Mouse (Mus musculus): Measurements from ENCODE around the gene Ptgfrn. TPM values are rescaled to one million over a fixed set of nuclear protein-coding genes. Genes with fewer than 3 reads are reported as not detected.

Gene Ptgfrn
- polyA plus RNA-seq, 1 experiment = 4.5 TPM

DNA sequence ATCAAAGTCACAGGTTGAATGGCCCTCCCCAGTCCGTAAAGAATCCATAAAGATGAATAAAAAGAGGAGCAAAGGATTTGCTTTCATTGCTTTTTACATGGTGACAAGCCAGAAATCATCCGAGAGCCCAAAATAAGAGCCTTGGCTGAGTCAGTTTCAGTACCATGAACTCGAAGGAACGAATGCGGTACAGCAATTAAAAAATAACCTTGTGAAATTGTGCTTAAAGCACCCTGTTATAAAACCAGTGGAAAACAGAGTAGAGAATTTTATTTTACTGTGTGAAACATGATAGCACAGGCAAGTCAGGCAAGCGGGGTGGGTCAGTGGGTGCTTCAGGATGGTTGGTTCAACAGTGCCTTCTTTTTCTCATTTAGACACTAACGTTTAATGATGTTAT is 33.4 kb upstream of the Ptgfrn start:
- no peak overlapping the region for H3K4me3 ChIP-seq (replicated peaks; ENCODE audit: insufficient read depth, low read depth, low read length)
- H3K27me3 ChIP-seq (ENCODE audit: control insufficient read depth, insufficient read depth, low read length) = no peaks in the 10 kb centered on the region; the same call in 1 of the 2 replicates
- H3K27ac ChIP-seq (ENCODE audit: insufficient read depth, low read length) = no peak overlapping the region
- no peaks in the 10 kb centered on the region; the same call in 1 of the 2 replicates for H3K4me1 ChIP-seq (ENCODE audit: control insufficient read depth, insufficient read depth, low read length)
- TF ChIP-seq CTCF (IDR thresholded peaks at IDR 0.05; ENCODE audit: borderline replicate concordance, insufficient read depth, low read depth, low read length) = no peak
- TF ChIP-seq POLR2A (IDR thresholded peaks at IDR 0.05; ENCODE audit: borderline replicate concordance, insufficient read depth, low read length) = no peak
- WGBS = 96% methylated on average over 7 of the region's 7 CpGs
- no peak for DNase-seq

- Histone ChIP-seq H3K27ac (ENCODE audit: insufficient read depth, low read length) (no peak overlapping the region), H3K27me3 (ENCODE audit: control insufficient read depth, insufficient read depth, low read length) (no peaks in the 10 kb centered on the region; the same call in 1 of the 2 replicates), H3K4me1 (ENCODE audit: control insufficient read depth, insufficient read depth, low read length) (no peaks in the 10 kb centered on the region; the same call in 1 of the 2 replicates), H3K4me3 (replicated peaks; ENCODE audit: insufficient read depth, low read depth, low read length) (no peak overlapping the region)
- TF ChIP-seq POLR2A (IDR thresholded peaks at IDR 0.05; ENCODE audit: borderline replicate concordance, insufficient read depth, low read length) = no peak
- TF ChIP-seq CTCF (IDR thresholded peaks at IDR 0.05; ENCODE audit: borderline replicate concordance, insufficient read depth, low read depth, low read length) = no peak
- WGBS = 41% methylated on average over 8 of the region's 8 CpGs
- peak in 1 of 2 experiments; percentile 13 for DNase-seq
Observed at GRCm38 (mm10) chr3:101141864-101142263, 31.8 kb upstream of the Ptgfrn start.

- no peak overlapping the region for H3K27ac ChIP-seq (ENCODE audit: insufficient read depth, low read length)
- H3K27me3 ChIP-seq (ENCODE audit: control insufficient read depth, insufficient read depth, low read length) = no peaks in the 10 kb centered on the region; the same call in 1 of the 2 replicates
- no peak overlapping the region for H3K4me3 ChIP-seq (replicated peaks; ENCODE audit: insufficient read depth, low read depth, low read length)
- no peak for TF ChIP-seq POLR2A (IDR thresholded peaks at IDR 0.05; ENCODE audit: borderline replicate concordance, insufficient read depth, low read length)
- no peak for TF ChIP-seq CTCF (IDR thresholded peaks at IDR 0.05; ENCODE audit: borderline replicate concordance, insufficient read depth, low read depth, low read length)
- WGBS = 90% methylated on average over 7 of the region's 7 CpGs
- no peaks in the 10 kb centered on the region for H3K4me1 ChIP-seq (ENCODE audit: control insufficient read depth, insufficient read depth, low read length)
- DNase-seq = no peak
Observed at GRCm38 (mm10) chr3:101139958-101140357, 29.9 kb upstream of the Ptgfrn start.

GRCm38 (mm10) chr3:101136483-101136882 is 26.4 kb upstream of the Ptgfrn start:
- H3K27ac ChIP-seq (ENCODE audit: insufficient read depth, low read length) = no peak overlapping the region
- no peaks in the 10 kb centered on the region; the same call in 1 of the 2 replicates for H3K27me3 ChIP-seq (ENCODE audit: control insufficient read depth, insufficient read depth, low read length)
- H3K4me3 ChIP-seq (replicated peaks; ENCODE audit: insufficient read depth, low read depth, low read length) = no peak overlapping the region
- no peak for TF ChIP-seq CTCF (IDR thresholded peaks at IDR 0.05; ENCODE audit: borderline replicate concordance, insufficient read depth, low read depth, low read length)
- TF ChIP-seq POLR2A (IDR thresholded peaks at IDR 0.05; ENCODE audit: borderline replicate concordance, insufficient read depth, low read length) = no peak
- DNase-seq = no peak
- no peaks in the 10 kb centered on the region for H3K4me1 ChIP-seq (ENCODE audit: control insufficient read depth, insufficient read depth, low read length)
- 34% methylated on average over 11 of the region's 11 CpGs for WGBS

- no peak for DNase-seq
- no peak for TF ChIP-seq POLR2A (IDR thresholded peaks at IDR 0.05; ENCODE audit: borderline replicate concordance, insufficient read depth, low read length)
- TF ChIP-seq CTCF (IDR thresholded peaks at IDR 0.05; ENCODE audit: borderline replicate concordance, insufficient read depth, low read depth, low read length) = no peak
- H3K4me1 ChIP-seq (ENCODE audit: control insufficient read depth, insufficient read depth, low read length) = no peaks in the 10 kb centered on the region
- no peak overlapping the region for H3K27ac ChIP-seq (ENCODE audit: insufficient read depth, low read length)
- no peak overlapping the region for H3K4me3 ChIP-seq (replicated peaks; ENCODE audit: insufficient read depth, low read depth, low read length)
- no peaks in the 10 kb centered on the region; the same call in 1 of the 2 replicates for H3K27me3 ChIP-seq (ENCODE audit: control insufficient read depth, insufficient read depth, low read length)
- 98% methylated on average over 9 of the region's 9 CpGs for WGBS
Observed at GRCm38 (mm10) chr3:101134861-101135260, 24.8 kb upstream of the Ptgfrn start.

- 94% methylated on average over 6 of the region's 6 CpGs for WGBS
- H3K27me3 ChIP-seq (ENCODE audit: control insufficient read depth, insufficient read depth, low read length) = no peaks in the 10 kb centered on the region; the same call in 1 of the 2 replicates
- H3K27ac ChIP-seq (ENCODE audit: insufficient read depth, low read length) = no peak overlapping the region
- H3K4me3 ChIP-seq (replicated peaks; ENCODE audit: insufficient read depth, low read depth, low read length) = no peak overlapping the region
- TF ChIP-seq CTCF (IDR thresholded peaks at IDR 0.05; ENCODE audit: borderline replicate concordance, insufficient read depth, low read depth, low read length) (no peak), POLR2A (IDR thresholded peaks at IDR 0.05; ENCODE audit: borderline replicate concordance, insufficient read depth, low read length) (no peak)
- no peak for DNase-seq
- H3K4me1 ChIP-seq (ENCODE audit: control insufficient read depth, insufficient read depth, low read length) = no peaks in the 10 kb centered on the region
Observed at GRCm38 (mm10) chr3:101132981-101133380, 22.9 kb upstream of the Ptgfrn start.

GRCm38 (mm10) chr3:101131772-101132171 is 21.7 kb upstream of the Ptgfrn start:
- H3K4me1 ChIP-seq (ENCODE audit: control insufficient read depth, insufficient read depth, low read length) = no peaks in the 10 kb centered on the region
- TF ChIP-seq CTCF (IDR thresholded peaks at IDR 0.05; ENCODE audit: borderline replicate concordance, insufficient read depth, low read depth, low read length) (no peak), POLR2A (IDR thresholded peaks at IDR 0.05; ENCODE audit: borderline replicate concordance, insufficient read depth, low read length) (no peak)
- 91% methylated on average over 5 of the region's 5 CpGs for WGBS
- H3K4me3 ChIP-seq (replicated peaks; ENCODE audit: insufficient read depth, low read depth, low read length) = no peak overlapping the region
- DNase-seq = no peak
- no peaks in the 10 kb centered on the region; the same call in 1 of the 2 replicates for H3K27me3 ChIP-seq (ENCODE audit: control insufficient read depth, insufficient read depth, low read length)
- H3K27ac ChIP-seq (ENCODE audit: insufficient read depth, low read length) = no peak overlapping the region

DNA sequence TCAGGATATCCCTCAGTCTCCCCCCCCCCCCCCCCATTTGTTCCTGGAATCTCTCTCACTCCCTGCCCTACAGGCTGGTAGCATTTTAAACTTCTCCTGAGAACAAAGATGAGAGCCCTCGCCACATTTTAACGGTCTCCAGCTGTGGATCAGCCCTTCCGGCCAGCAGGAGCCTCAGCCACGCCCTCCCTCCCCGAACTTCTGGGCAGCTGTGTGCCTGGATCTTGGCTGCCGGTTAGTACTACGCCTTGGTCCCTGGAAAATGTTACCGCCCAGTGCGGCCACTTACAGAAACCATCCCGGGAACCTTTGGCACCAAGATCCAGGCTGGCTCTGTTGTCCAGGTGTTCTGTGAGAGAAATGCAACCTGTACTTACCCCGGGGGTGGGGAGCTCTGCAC is 20.4 kb upstream of the Ptgfrn start:
- Histone ChIP-seq H3K4me3 (replicated peaks; ENCODE audit: insufficient read depth, low read depth, low read length) (no peak overlapping the region), H3K4me1 (ENCODE audit: control insufficient read depth, insufficient read depth, low read length) (no peaks in the 10 kb centered on the region), H3K27ac (ENCODE audit: insufficient read depth, low read length) (no peak overlapping the region), H3K27me3 (ENCODE audit: control insufficient read depth, insufficient read depth, low read length) (no peaks in the 10 kb centered on the region)
- no peak for TF ChIP-seq POLR2A (IDR thresholded peaks at IDR 0.05; ENCODE audit: borderline replicate concordance, insufficient read depth, low read length)
- TF ChIP-seq CTCF (IDR thresholded peaks at IDR 0.05; ENCODE audit: borderline replicate concordance, insufficient read depth, low read depth, low read length) = no peak
- 14% methylated on average over 11 of the region's 11 CpGs for WGBS
- DNase-seq = no peak

Data from cerebellum, adult 2 months (tissue).